Mouse (Mus musculus): ENCODE data around the gene Myo1d.
"Not testable (repeated sequence)": the region's sequence is repeated elsewhere in the genome, so short reads cannot be mapped to it uniquely, and the experiment has no call there.

Gene Myo1d

DNA sequence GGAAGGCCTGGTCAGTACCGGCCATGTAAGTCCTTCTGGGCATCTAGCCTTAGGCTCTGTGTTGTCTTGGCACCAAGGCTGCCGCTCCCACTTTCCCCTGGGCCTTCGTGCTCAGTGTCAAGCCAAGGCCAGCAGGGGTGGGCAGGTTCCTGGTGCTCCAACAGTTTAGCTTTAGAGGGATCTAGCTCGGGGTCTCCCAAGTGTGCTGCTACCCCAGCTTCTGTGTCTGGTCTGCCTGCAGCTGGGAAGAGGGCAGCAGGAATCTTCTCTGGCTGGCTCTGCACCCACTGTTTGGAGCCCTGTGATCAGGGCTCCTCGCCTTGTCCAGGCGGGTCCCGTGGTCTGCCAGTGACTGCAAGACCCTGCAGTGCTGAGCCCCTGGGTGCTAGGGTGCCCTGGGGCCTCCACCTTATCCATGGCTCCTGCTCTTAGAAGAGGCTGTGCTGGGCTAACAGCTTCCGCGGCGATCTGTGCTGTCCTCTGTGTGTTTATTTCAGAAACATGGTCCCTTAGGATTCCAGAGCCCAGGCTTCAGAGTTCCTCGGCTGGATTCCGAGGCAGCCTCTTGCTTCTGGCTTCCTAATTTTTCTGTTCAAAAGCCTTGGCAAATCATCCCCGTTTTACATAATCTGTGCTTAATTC is 298.3 kb downstream of the Myo1d start:
- no peak for DNase-seq (ENCODE audit: low spot score)

- DNase-seq (ENCODE audit: low spot score): no peak
Observed at GRCm38 (mm10) chr11:80479906-80480866, 299.6 kb downstream of the Myo1d start.

- DNase-seq (ENCODE audit: low spot score): no peak
Observed at GRCm38 (mm10) chr11:80479425-80479824, 300.4 kb downstream of the Myo1d start.

- DNase-seq (ENCODE audit: low spot score): no peak
Observed at GRCm38 (mm10) chr11:80478694-80479412, 301.0 kb downstream of the Myo1d start.

DNA sequence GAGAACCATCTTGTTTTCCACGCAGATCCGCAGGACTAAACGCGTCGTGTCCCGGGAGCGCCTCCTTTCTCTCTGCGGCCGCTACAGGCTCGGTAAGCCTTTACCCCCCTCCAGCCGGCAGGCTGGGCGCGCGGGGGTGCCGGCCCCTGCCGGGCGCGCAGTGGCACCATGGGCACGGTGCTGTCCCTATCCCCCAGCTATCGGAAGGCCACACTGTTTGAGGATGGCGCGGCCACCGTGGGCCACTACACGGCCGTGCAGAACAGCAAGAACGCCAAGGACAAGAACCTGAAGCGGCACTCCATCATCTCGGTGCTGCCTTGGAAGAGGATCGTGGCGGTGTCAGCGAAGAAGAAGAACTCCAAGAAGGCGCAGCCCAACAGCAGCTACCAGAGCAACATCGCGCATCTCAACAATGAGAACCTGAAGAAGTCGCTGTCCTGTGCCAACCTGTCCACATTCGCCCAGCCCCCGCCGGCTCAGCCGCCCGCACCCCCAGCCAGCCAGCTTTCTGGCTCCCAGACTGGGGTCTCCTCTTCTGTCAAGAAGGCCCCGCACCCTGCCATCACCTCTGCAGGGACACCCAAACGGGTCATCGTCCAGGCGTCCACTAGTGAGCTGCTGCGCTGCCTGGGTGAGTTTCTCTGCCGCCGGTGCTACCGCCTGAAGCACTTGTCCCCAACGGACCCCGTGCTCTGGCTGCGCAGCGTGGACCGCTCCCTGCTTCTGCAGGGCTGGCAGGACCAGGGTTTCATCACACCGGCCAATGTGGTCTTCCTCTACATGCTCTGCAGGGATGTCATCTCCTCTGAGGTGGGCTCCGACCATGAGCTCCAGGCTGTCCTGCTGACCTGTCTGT is 302.3 kb downstream of the Myo1d start:
- no peak for DNase-seq (ENCODE audit: low spot score)

DNA sequence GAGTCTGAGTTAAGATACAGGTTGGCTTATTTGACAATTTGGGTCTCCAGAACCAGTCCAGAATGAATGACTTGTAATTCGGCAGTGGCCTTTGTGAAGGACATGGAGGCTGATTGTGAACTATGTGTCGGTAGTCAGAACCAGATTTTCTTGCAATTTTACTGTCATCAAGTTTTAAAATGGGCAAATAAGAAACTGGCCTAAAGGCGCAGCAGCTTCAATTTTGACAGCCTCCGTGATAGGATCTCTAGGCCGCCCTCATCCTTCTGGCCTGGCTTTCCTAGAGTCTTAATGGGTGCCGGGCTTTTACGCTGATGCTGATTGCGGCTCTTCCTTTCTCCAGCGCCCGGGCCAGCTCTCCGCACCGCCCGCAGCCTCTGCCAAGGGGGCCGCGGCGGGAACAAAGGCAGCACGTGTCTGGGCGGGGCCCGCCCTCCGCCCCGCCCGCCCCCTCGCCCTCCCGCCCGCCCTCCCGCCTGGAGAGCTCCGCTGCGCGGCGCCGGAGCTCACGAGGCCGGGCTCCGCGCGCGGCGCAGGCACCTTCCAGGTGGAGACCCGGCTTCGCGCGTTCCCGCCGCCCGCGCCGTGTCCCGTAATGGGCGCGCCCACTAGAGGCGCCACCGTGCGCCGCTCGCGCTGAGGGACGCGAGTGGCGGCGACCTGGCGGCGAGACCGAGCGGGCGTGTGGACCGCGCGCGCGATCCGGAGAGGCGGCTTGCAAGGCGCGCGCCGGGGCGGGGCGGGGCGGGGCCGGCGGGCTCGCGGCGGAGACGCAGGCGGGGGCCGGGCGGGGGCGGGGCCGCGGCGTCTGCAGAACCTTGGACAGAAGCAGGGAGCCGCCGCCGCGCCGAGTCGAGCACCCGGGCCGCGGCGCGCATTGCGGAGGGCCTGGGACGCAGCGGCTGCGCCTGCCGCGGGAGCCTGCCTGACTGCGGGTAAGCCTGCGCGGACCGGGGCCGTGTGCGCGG is 303.3 kb downstream of the Myo1d start, which contains the start of gene Cdk5r1:
TSS of gene Cdk5r1 (plus strand) at position 802 of the 968 bp plus-strand sequence.
- peak; percentile 88 for DNase-seq (ENCODE audit: low spot score)

DNA sequence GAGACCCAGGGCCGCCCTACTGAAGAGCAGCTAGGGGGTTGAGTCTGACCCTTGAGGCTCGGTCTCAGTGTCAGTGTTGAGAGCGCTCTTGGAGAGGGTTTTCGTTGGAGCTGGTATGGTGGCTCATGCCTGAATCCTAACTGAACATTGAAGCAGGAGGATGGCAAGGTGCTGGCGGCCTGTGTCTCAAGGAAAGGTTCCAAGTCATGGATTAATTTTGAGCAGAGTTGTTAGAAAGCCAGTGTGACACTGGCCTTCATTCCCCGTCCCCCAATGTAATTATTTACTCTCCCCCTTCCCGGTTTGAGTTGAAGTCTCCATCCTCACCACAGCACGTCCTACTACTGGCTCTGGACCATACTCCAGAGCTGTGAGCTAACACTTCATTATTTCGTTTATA is 304.3 kb downstream of the Myo1d start:
- no peak for DNase-seq (ENCODE audit: low spot score)

- DNase-seq (ENCODE audit: low spot score): no peak
Observed at GRCm38 (mm10) chr11:80474846-80475245, 305.0 kb downstream of the Myo1d start.

DNA sequence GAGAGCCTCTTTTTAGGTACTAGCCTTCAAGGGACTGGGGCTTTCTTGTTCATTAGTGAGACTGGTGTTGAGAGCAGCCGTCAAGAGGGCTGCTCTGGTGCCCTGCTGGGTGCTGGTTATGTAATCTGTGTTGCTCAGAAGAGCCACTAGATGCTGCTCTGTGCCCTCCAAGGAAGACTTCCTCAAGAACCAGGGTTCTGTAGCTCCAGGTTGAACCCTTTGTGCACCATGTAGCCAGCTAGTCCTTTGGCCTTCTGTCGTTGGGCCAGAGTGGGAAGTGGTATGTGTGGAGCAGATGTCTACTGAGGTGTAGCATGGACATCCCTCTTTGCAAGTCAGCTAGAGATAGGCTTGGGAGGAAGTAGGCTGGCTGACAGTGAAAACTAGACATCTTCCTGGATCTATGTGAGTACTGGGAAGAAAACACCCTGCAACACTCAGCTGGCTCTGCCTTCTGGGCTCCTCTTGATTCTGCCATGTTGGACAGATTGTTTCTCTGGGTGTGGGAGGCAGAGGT is 305.6 kb downstream of the Myo1d start:
- no peak for DNase-seq (ENCODE audit: low spot score)

DNA sequence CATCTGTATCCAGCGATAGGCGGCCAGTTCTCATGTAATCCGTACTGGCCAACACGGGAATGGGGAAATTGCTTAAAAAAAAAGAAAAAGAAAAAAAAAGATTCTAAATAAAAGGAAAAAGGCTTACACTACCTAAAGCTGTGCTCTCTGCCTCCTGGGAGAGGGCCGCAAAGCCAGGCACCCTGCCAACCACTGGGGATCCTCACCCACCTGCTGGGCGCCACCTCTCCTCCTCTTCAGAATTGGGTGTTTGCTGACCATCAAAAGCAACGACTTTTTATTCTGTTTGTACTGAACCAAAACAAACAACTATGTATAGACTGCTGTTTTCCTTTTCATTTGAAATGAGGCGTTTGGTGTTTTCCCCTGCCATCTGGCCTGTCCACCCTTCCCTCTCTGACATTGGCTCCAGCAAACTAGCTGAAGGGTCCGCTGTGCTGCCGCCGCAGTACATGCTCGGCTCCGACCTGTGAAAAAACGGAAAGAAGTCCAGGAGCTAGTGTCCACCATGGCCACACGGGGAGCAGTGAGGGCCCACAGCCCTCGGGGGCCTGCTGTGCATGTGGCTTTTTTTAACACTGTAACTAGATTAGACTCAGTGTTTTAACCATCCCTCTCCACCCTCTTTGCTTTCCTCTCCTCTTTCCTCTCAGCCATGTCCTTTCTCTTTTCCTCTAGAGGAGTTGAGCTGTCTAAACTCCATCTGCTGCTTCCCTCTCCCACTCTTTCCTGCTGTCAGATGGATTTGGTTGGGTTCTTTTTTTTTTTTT is 307.8 kb downstream of the Myo1d start:
- DNase-seq (ENCODE audit: low spot score): no peak

- DNase-seq (ENCODE audit: low spot score): not testable (repeated sequence)
Observed at GRCm38 (mm10) chr11:80463605-80464130, 316.2 kb downstream of the Myo1d start.

GRCm38 (mm10) chr11:80453198-80453597 is 326.6 kb downstream of the Myo1d start:
- no peak for DNase-seq (ENCODE audit: low spot score)

- no peak for DNase-seq (ENCODE audit: low spot score)
Observed at GRCm38 (mm10) chr11:80452242-80452641, 327.6 kb downstream of the Myo1d start.

- DNase-seq (ENCODE audit: low spot score): no peak
Observed at GRCm38 (mm10) chr11:80449859-80450258, 330.0 kb downstream of the Myo1d start.

DNA sequence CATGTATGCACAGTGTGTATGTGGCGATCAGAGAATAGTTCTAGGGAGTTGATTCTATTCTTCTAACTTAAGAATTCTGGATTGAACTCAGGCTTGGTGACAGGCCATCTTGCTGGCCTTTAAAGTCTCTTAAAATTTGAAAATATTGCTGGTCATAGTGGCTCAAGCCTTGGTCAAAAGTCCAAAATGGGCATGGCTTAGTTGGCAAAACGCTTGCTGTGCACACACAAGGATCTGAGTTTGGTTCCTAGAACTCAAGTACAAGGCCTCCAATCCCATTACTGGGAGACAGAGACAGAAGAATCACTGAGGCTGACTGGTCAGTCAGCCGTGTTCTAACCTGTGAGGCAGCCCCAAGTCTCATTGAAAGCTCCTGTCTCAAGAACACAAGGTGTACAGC is 332.9 kb downstream of the Myo1d start:
- DNase-seq (ENCODE audit: low spot score): no peak
